ENCODE assay signal across 35 mouse cellular contexts in genomic region chr16:63371275-63371674, GRCm38 (mm10).
"Had no signal": no experiment of that assay in that cellular context is flagged by ENCODE, and none has a peak within 500 bp of the region (broad histone marks: within the 10 kb centered on the region; RNA-seq: fewer than 3 reads in every experiment).

No protein-coding gene starts in this region.

- H3K27me3 ChIP-seq: heart, embryonic 12.5 days; heart, embryonic 13.5 days; heart, embryonic 15.5 days; hindbrain, embryonic 12.5 days; hindbrain, embryonic 13.5 days; hindbrain, embryonic 15.5 days; intestine, embryonic 15.5 days; kidney, embryonic 15.5 days had no signal

- H3K4me1 ChIP-seq: heart, embryonic 10.5 days; heart, embryonic 12.5 days; heart, embryonic 13.5 days; heart, embryonic 15.5 days; hindbrain, embryonic 12.5 days; hindbrain, embryonic 13.5 days; hindbrain, embryonic 15.5 days; intestine, embryonic 15.5 days; kidney, embryonic 15.5 days had no signal

- H3K9ac ChIP-seq: heart, embryonic 12.5 days; heart, embryonic 13.5 days; heart, embryonic 15.5 days; hindbrain, embryonic 12.5 days; hindbrain, embryonic 13.5 days; hindbrain, embryonic 14.5 days; hindbrain, embryonic 15.5 days; intestine, embryonic 15.5 days; kidney, embryonic 15.5 days had no signal

- H3K9me3 ChIP-seq: heart, embryonic 10.5 days; heart, embryonic 12.5 days; heart, embryonic 13.5 days; heart, embryonic 15.5 days; hindbrain, embryonic 10.5 days; hindbrain, embryonic 12.5 days; hindbrain, embryonic 13.5 days; hindbrain, embryonic 15.5 days; intestine, embryonic 15.5 days; kidney, embryonic 15.5 days had no signal

- DNase-seq: heart, postnatal 10 days; heart, postnatal 14 days; heart, postnatal 36 days; heart, postnatal 4 days; kidney, adult 11 months; kidney, adult 18-20 months; kidney, adult 2 months; kidney, adult 8-10 months; kidney, adult 9 months; kidney, postnatal 10 days; kidney, postnatal 14 days; kidney, postnatal 25 days; kidney, postnatal 36 days; kidney, postnatal 4 days; layer of hippocampus, adult 9-11 months; layer of hippocampus, postnatal 36 days had no signal

- H3K27ac ChIP-seq: heart, embryonic 10.5 days; heart, embryonic 13.5 days; heart, embryonic 15.5 days; hindbrain, embryonic 10.5 days; hindbrain, embryonic 12.5 days; hindbrain, embryonic 13.5 days; hindbrain, embryonic 14.5 days; hindbrain, embryonic 15.5 days; hindbrain, postnatal 0 days; intestine, embryonic 15.5 days; kidney, embryonic 15.5 days; kidney, postnatal 0 days; layer of hippocampus, adult 2 months had no signal

- H3K4me2 ChIP-seq: heart, embryonic 11.5 days; heart, embryonic 12.5 days; heart, embryonic 13.5 days; heart, embryonic 15.5 days; hindbrain, embryonic 12.5 days; hindbrain, embryonic 13.5 days; hindbrain, embryonic 14.5 days; hindbrain, embryonic 15.5 days; intestine, embryonic 15.5 days; kidney, embryonic 15.5 days had no signal

- H3K36me3 ChIP-seq: heart, embryonic 10.5 days; heart, embryonic 12.5 days; heart, embryonic 13.5 days; heart, embryonic 15.5 days; hindbrain, embryonic 10.5 days; hindbrain, embryonic 12.5 days; hindbrain, embryonic 13.5 days; hindbrain, embryonic 15.5 days; intestine, embryonic 15.5 days; kidney, embryonic 15.5 days had no signal

- H3K4me3 ChIP-seq: heart, embryonic 10.5 days; heart, embryonic 12.5 days; heart, embryonic 13.5 days; heart, embryonic 15.5 days; hindbrain, embryonic 10.5 days; hindbrain, embryonic 12.5 days; hindbrain, embryonic 13.5 days; hindbrain, embryonic 15.5 days; intestine, embryonic 15.5 days; kidney, embryonic 15.5 days; layer of hippocampus, adult 2 months had no signal

- ATAC-seq: hindbrain, embryonic 16.5 days; hindbrain, postnatal 0 days; inflammation-experienced regulatory T-cells, adult 6 months; intestine, embryonic 15.5 days; intestine, embryonic 16.5 days; intestine, postnatal 0 days had no signal
